Mouse (Mus musculus) ES-E14 (cell line): ENCODE data around the gene Gm42669. TPM values are rescaled to one million over a fixed set of nuclear protein-coding genes. Genes with fewer than 3 reads are reported as not detected.

Source experiments
- DNase-seq: peaks from one replicate; pipeline ENCODE4 v3.0.0-alpha.2; 2013; ENCODE audit warnings: low read depth, low spot score
- H3K27ac ChIP-seq: 2 replicates; pipeline ENCODE4 v1.5.1; 2012; ENCODE audit warnings: low read depth, mild to moderate bottlenecking, low read length, moderate library complexity, mixed read lengths; ENCODE audit not compliant: poor library complexity, insufficient read depth, severe bottlenecking
- H3K36me3 ChIP-seq: 2 replicates; pipeline ENCODE4 v1.6.1; 2012; ENCODE audit warnings: mild to moderate bottlenecking, low read length, moderate library complexity, mixed read lengths; ENCODE audit not compliant: control insufficient read depth, poor library complexity, insufficient read depth, severe bottlenecking
- H3K4me1 ChIP-seq, 2 experiments: fragments of 150-350 bp in 1 of 2; sonication (generic) in 1 of 2; 2 replicates each; pipeline ENCODE4 v1.6.1; 2012; ENCODE audit warnings: low read length in 2 of 2, mild to moderate bottlenecking in 1 of 2, mixed read lengths in 1 of 2; ENCODE audit not compliant: control insufficient read depth in 2 of 2, insufficient read depth in 2 of 2, poor library complexity in 1 of 2
- H3K4me3 ChIP-seq, 2 experiments: fragments of 150-350 bp in 1 of 2; sonication (generic) in 1 of 2; 2 replicates each; pipeline ENCODE4 v1.5.1; 2012; ENCODE audit warnings: low read length in 2 of 2, low read depth in 1 of 2, mild to moderate bottlenecking in 1 of 2, mixed read lengths in 1 of 2; ENCODE audit not compliant: insufficient read depth in 1 of 2, poor library complexity in 1 of 2, severe bottlenecking in 1 of 2
- H3K9ac ChIP-seq: 2 replicates; pipeline ENCODE4 v1.6.1; 2012; ENCODE audit warnings: low read depth, mild to moderate bottlenecking, low read length, mixed read lengths; ENCODE audit not compliant: poor library complexity, insufficient read depth, severe bottlenecking
- H3K9me3 ChIP-seq: fragments of 150-350 bp; sonication (generic); 2 replicates; pipeline ENCODE4 v1.6.1; 2012; ENCODE audit warnings: low read depth, mild to moderate bottlenecking, low read length; ENCODE audit not compliant: control insufficient read depth, insufficient read depth
- CHD2 ChIP-seq: IDR thresholded peaks from 2 replicates; pipeline ENCODE4 v1.6.1; 2014; ENCODE audit warnings: mild to moderate bottlenecking, low read depth, low read length, inconsistent platforms
- HCFC1 ChIP-seq: IDR thresholded peaks from 2 replicates; pipeline ENCODE4 v1.6.1; 2012; ENCODE audit warnings: low read length, inconsistent platforms, borderline replicate concordance; ENCODE audit not compliant: insufficient read depth
- MAFK ChIP-seq: IDR thresholded peaks from 2 replicates; pipeline ENCODE4 v1.6.1; 2014; ENCODE audit warnings: mild to moderate bottlenecking, low read depth, low read length, inconsistent platforms; ENCODE audit not compliant: insufficient read depth
- ZC3H11A ChIP-seq: IDR thresholded peaks from 2 replicates; pipeline ENCODE4 v1.6.1; 2012; ENCODE audit warnings: low read depth, mild to moderate bottlenecking, inconsistent platforms, low read length, borderline replicate concordance
- ZNF384 ChIP-seq: IDR thresholded peaks from 2 replicates; pipeline ENCODE4 v1.6.1; 2012; ENCODE audit warnings: low read depth, low read length, inconsistent platforms
- in situ Hi-C, 2 experiments: fragments of 600-800 bp; cut with MboI; formaldehyde crosslinking; loops; one replicate each; pipeline ENCODE4 v1.15.1; 2025; ENCODE audit warnings: low sequenced_read_pairs in 2 of 2, inconsistent platforms in 1 of 2; ENCODE audit not compliant: unreplicated experiment in 2 of 2
- total RNA-seq: library from RNA; depleted of rRNA; stranded (reverse); fragments of 300-350 nt; gene quantifications from 2 replicates; pipeline ENCODE4 v1.2.3, GENCODE M21; 2012

The Gm42669 gene
- total RNA-seq, 1 experiment = 0.94 TPM

- H3K36me3 ChIP-seq = peaks cover 11% of the 10 kb centered on the region
- H3K4me3 ChIP-seq = no peak overlapping the region
- no peak for DNase-seq
- H3K9ac ChIP-seq = no peak overlapping the region
- H3K27ac ChIP-seq = no peak overlapping the region
- no peak for TF ChIP-seq ZNF384
- no peak for TF ChIP-seq ZC3H11A
- TF ChIP-seq HCFC1 = no peak
- TF ChIP-seq CHD2 = no peak
- TF ChIP-seq MAFK = no peak
- in situ Hi-C loops = no loop called here
- no peaks in the 10 kb centered on the region for H3K4me1 ChIP-seq
- H3K9me3 ChIP-seq = no peaks in the 10 kb centered on the region
Observed at GRCm38 (mm10) chr5:107569148-107569547, 61.7 kb downstream of the Gm42669 start.

DNA sequence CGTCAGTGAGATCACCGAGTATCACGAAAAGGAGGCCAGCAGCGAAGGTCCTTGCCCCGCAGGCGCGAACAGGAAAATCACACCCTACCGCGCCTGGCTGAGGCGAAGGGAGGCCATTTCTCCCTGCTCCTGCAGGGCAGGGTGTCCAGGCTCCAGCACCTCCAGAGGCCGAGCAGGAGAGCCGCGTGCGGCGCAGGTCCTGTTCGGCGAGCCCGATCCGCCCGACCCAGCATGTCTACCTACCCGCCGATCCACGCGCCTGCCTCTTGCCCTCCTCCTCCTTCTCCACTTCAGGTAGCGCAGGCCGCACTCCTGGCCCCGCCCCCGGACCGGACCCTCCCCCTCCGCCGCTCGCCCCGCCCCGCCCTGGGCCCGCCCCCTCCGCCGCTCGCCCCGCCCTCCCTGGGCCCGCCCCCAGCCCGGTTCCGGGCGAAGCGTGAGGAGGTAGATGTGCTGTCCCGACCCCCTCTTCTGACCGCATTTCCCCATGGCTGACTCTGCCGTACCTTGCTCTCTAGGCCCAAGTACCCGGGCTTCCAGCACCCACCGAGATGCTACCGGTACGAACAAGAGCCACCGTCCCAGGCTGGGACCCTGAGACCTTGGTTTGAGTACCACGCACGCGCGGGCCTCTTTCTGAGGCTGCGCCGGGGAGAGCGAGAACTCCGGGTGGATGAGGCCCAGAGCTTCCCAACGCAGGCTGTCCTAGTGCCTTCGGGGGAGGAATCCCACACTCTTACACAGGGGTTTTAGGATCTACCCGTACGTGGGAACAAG lies 90.1 kb downstream of the Gm42669 start, which contains the start of the genes Rpap2 and Glmn:
Gene Rpap2, plus strand, starts transcription at position 73 of the 777 bp plus-strand sequence.
Gene Glmn, minus strand, starts transcription at position 588 of the 777 bp plus-strand sequence.
- peak; percentile 71 for DNase-seq
- Histone ChIP-seq H3K4me3 (peak within 1 kb of the TSS; percentile 96 to 99), H3K9me3 (no peaks in the 10 kb centered on the region), H3K9ac (peak within 1 kb of the TSS; percentile 99), H3K27ac (peak within 1 kb of the TSS; percentile 45), H3K36me3 (peaks cover 3% of the 10 kb centered on the region; the same call in 1 of the 2 replicates), H3K4me1 (peaks cover 0 to 2% of the 10 kb centered on the region in 2 experiments; a peak in 1 of 4 replicates)
- in situ Hi-C loops = no loop called here
- TF ChIP-seq HCFC1 (peak; percentile 17; the same call in 1 of the 2 replicates), ZC3H11A (no peak), CHD2 (no peak), ZNF384 (no peak), MAFK (no peak)

DNA sequence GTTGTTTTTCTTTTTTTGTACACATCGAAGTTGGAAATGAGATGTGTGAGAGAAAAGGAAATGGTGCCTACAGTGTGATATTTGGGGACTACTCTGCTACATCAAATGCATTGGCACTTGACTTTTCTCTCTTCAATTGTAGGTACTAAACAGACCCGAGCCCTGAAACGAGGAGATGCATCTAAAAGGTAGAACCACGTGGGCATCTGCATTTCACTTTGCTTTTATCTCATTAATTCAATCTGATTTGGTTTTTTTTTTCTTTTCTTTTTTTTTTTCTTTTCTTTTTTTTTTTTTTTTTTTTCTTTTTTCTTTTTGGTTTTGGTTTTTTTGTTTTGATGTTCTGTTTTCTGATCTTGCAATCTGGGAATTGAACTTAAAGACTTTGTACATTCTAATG lies 91.0 kb downstream of the Gm42669 start:
- TF ChIP-seq MAFK (no peak), ZNF384 (peak; percentile 69), CHD2 (no peak), ZC3H11A (no peak), HCFC1 (no peak)
- Histone ChIP-seq H3K9me3 (no peaks in the 10 kb centered on the region), H3K4me1 (peaks cover 0 to 2% of the 10 kb centered on the region in 2 experiments; a peak in 1 of 4 replicates), H3K27ac (no peak overlapping the region), H3K4me3 (peak overlapping the region in 1 of 2 experiments; percentile 94; a peak in 3 of 4 replicates), H3K36me3 (peaks cover 6% of the 10 kb centered on the region), H3K9ac (no peak overlapping the region)
- in situ Hi-C loops = no loop called here
- no peak for DNase-seq

DNA sequence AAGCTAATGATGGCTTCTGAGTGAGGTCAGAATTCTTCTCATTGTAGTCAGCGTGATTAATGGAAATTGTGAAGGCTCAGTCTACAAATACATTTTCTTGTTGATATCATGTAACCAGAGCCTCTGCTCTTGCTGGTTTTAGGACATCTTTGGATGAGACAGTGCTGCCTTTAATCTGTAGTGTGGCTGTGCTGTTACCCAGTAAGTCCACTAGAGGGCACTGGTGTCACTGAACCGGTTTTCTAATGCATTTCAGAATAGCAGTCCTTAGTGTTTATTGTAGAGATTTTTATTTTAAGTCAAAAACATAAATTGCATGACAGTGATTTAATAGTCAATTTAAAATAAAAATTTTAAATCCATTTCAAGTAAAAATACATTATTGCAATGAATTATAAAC lies 103.8 kb downstream of the Gm42669 start:
- Histone ChIP-seq H3K9me3 (no peaks in the 10 kb centered on the region), H3K27ac (no peak overlapping the region), H3K4me1 (no peaks in the 10 kb centered on the region), H3K36me3 (peaks cover 6% of the 10 kb centered on the region; the same call in 1 of the 2 replicates), H3K4me3 (no peak overlapping the region), H3K9ac (no peak overlapping the region)
- DNase-seq = peak; percentile 45
- in situ Hi-C loops = no loop called here
- no peak for TF ChIP-seq ZC3H11A
- no peak for TF ChIP-seq CHD2
- no peak for TF ChIP-seq ZNF384
- TF ChIP-seq HCFC1 = no peak
- TF ChIP-seq MAFK = no peak
